Mouse (Mus musculus) midbrain, postnatal 0 days (tissue): ENCODE data around the gene Pnmal2. TPM values are rescaled to one million over a fixed set of nuclear protein-coding genes. Genes with fewer than 3 reads are reported as not detected.

Source experiments
- ATAC-seq: fragments of 200-750 bp; cut with Nextera tagmentation; 2 replicates; pipeline ENCODE4 v1.8.0; 2017; ENCODE audit warnings: moderate number of reproducible peaks, mild to moderate bottlenecking, moderate TSS enrichment, moderate library complexity; ENCODE audit not compliant: low FRiP score
- DNase-seq: peaks from one replicate; pipeline ENCODE4 v3.0.0-alpha.2; 2015; ENCODE audit warnings: low spot score
- H3K27ac ChIP-seq: fragments of 300-500 bp; sonication (generic); 2 replicates; pipeline ENCODE4 v1.5.1; 2014; ENCODE audit warnings: low read depth, mild to moderate bottlenecking, low read length, mixed read lengths
- H3K27me3 ChIP-seq: fragments of 300-500 bp; sonication (generic); 2 replicates; pipeline ENCODE4 v1.6.1; 2014; ENCODE audit warnings: low read length, control low read depth, mixed read lengths; ENCODE audit not compliant: insufficient read depth
- H3K36me3 ChIP-seq: fragments of 300-500 bp; sonication (generic); 2 replicates; pipeline ENCODE4 v1.6.1; 2014; ENCODE audit warnings: low read length, control low read depth, mixed read lengths; ENCODE audit not compliant: insufficient read depth
- H3K4me1 ChIP-seq: fragments of 300-500 bp; sonication (generic); 2 replicates; pipeline ENCODE4 v1.6.1; 2014; ENCODE audit warnings: mild to moderate bottlenecking, control low read depth, antibody characterized with exemption, low read length, mixed read lengths; ENCODE audit not compliant: insufficient read depth
- H3K4me2 ChIP-seq: fragments of 300-500 bp; sonication (generic); 2 replicates; pipeline ENCODE4 v1.6.1; 2014; ENCODE audit warnings: low read depth, mild to moderate bottlenecking, low read length, mixed read lengths; ENCODE audit not compliant: poor library complexity, severe bottlenecking
- H3K4me3 ChIP-seq: fragments of 300-500 bp; sonication (generic); 2 replicates; pipeline ENCODE4 v1.5.1; 2014; ENCODE audit warnings: low read depth, mild to moderate bottlenecking, low read length, moderate library complexity
- H3K9ac ChIP-seq: fragments of 300-500 bp; sonication (generic); replicated peaks from 2 replicates; pipeline ENCODE4 v1.6.1; 2014; ENCODE audit warnings: mild to moderate bottlenecking, low read length, moderate library complexity, mixed read lengths; ENCODE audit not compliant: poor library complexity, severe bottlenecking
- H3K9me3 ChIP-seq: fragments of 300-500 bp; sonication (generic); 2 replicates; pipeline ENCODE4 v1.6.1; 2016; ENCODE audit warnings: low read length, control low read depth
- CTCF ChIP-seq: IDR thresholded peaks from 2 replicates; pipeline ENCODE4 v1.5.1; 2016; ENCODE audit warnings: antibody characterized with exemption, mild to moderate bottlenecking
- WGBS: fragments of 180-500 bp; shearing (Covaris S2); extraction: QIAGEN DNeasy Blood & Tissue Kit; methylation state at CpG from one replicate; pipeline ENCODE4 v1.1.7; 2014; 5-methylcytosine and 5-hydroxymethylcytosine counted together
- polyA plus RNA-seq: library from polyadenylated mRNA; unstranded; fragments of >200 nt; fragmentation: Nextera tagmentation; extraction: Ambion mirVana; gene quantifications from 2 replicates; pipeline ENCODE4 v1.2.1, GENCODE M21; 2015
- total RNA-seq: library from RNA; depleted of rRNA; stranded (reverse); fragments of >200 nt; gene quantifications from 2 replicates; pipeline ENCODE4 v1.2.3, GENCODE M21; 2014

Pnmal2 gene
- total and polyA plus RNA-seq, 2 experiments from 2014 or later = 155 to 187 TPM

DNA sequence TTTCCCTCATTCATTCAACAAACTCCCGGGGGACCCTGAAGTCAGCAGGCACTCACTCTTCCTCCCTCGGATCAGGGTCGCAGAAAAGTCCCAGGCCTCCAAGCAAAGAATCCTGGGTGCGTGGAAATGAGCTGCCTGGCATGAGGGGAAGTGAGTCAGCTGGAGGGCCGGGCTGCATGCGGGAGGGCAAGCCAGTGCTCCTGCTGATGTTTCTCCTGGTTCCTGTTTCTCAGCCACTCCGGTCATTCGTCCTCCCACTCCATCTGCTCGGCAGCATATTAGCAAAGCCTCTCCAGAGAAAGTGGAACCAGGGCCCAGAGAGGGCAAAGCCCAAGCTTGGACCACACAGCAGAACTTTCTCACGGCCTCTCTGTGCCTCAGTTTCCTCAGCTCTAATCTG lies 34.6 kb upstream of the Pnmal2 start:
- Histone ChIP-seq H3K9ac (no peak overlapping the region), H3K4me3 (no peak overlapping the region), H3K4me1 (no peaks in the 10 kb centered on the region), H3K4me2 (no peak overlapping the region), H3K36me3 (peaks cover 8% of the 10 kb centered on the region), H3K27me3 (no peaks in the 10 kb centered on the region), H3K27ac (no peak overlapping the region), H3K9me3 (no peaks in the 10 kb centered on the region)
- ATAC-seq (no peak), DNase-seq (no peak)
- no peak for TF ChIP-seq CTCF
- WGBS = 65% methylated on average over 10 of the region's 10 CpGs

DNA sequence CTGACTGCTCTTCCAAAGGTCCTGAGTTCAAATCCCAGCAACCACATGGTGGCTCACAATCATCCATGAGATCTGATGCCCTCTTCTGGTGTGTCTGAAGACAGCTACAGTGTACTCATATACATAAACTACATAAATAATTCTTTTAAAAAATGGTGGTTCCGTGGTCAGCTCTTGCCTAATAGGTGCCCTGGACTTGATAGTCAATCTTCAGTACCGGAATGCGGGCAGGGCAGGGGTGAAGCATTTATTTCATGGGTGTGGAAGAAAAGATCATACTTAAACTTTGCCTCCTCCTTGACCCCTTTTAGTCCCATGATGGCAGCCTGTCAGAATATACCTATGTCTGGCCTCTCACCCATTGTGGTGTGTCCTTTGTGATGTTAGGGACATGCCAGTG lies 32.6 kb upstream of the Pnmal2 start:
- WGBS = 96% methylated on average over 3 of the region's 3 CpGs
- DNase-seq (no peak), ATAC-seq (no peak)
- H3K27ac ChIP-seq = no peak overlapping the region
- H3K9me3 ChIP-seq = no peaks in the 10 kb centered on the region
- H3K4me2 ChIP-seq = no peak overlapping the region
- H3K4me3 ChIP-seq = no peak overlapping the region
- TF ChIP-seq CTCF = no peak
- no peak overlapping the region for H3K9ac ChIP-seq
- no peaks in the 10 kb centered on the region for H3K4me1 ChIP-seq
- H3K36me3 ChIP-seq = peaks cover 26% of the 10 kb centered on the region
- H3K27me3 ChIP-seq = no peaks in the 10 kb centered on the region

DNA sequence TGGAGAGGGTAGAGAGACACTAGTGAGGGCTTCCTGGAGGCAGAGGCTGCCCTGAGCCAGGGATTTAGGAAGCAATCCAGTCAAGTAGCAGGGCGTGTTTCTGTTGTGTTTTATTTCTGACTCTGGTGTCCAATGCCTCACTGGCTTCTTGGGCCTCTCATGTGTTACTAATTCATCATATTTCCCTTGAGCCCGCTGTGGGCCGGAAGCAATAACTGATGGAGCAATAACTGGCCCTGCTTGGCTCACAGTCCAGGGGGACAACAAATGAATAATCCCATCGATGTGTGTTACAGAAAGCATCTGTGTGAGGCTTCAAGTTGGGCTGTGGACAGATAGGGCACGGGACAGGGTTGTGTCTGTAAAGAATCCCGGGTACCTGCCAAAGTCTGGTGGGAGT lies 32.1 kb upstream of the Pnmal2 start:
- Histone ChIP-seq H3K4me2 (no peak overlapping the region), H3K27ac (no peak overlapping the region), H3K4me3 (no peak overlapping the region), H3K9ac (no peak overlapping the region), H3K4me1 (no peaks in the 10 kb centered on the region), H3K27me3 (no peaks in the 10 kb centered on the region), H3K36me3 (peaks cover 31% of the 10 kb centered on the region), H3K9me3 (no peaks in the 10 kb centered on the region)
- DNase-seq (no peak), ATAC-seq (no peak)
- no peak for TF ChIP-seq CTCF
- WGBS = 71% methylated on average over 6 of the region's 6 CpGs

DNA sequence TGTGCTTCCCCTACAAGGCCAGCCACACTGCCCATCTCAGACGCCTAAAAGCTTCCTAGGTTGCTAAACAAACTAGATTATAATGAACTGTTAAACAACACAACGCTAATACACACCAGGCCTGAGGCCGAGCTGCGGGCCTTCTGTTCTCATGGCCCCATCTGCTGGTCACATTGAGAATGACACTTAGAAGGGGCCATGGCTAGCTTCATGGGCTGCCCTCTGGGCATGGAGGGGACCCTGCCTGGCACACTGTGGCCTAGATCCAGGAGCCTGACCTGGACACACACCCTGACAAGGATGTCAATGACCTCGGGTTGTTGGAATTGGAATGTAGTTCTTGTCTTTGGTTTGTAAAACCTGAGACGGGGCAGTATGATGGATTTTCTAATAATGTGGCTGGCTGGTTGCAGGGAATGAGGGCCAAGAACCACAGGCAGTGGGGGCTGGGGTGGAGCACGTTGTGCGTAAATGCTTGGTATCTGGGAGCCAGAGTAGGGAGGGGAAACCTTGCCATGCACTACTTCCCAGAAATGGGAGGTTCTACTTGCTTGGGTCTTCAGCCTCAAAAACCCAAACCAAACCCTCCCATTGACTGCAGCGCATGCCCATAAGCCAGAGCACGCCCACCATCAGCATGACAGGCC lies 30.6 kb upstream of the Pnmal2 start:
- Histone ChIP-seq H3K36me3 (peaks cover 44% of the 10 kb centered on the region), H3K27ac (0 out of 2 replicates have a peak overlapping the region, but pooled peaks have one; percentile 12), H3K9me3 (no peaks in the 10 kb centered on the region), H3K4me2 (no peak overlapping the region), H3K9ac (no peak overlapping the region), H3K27me3 (no peaks in the 10 kb centered on the region), H3K4me1 (no peaks in the 10 kb centered on the region), H3K4me3 (no peak overlapping the region)
- DNase-seq = peak; percentile 85
- WGBS = 42% methylated on average over 10 of the region's 10 CpGs
- peak; percentile 92 for TF ChIP-seq CTCF
- ATAC-seq = peak; percentile 54; the same call in 1 of the 2 replicates

DNA sequence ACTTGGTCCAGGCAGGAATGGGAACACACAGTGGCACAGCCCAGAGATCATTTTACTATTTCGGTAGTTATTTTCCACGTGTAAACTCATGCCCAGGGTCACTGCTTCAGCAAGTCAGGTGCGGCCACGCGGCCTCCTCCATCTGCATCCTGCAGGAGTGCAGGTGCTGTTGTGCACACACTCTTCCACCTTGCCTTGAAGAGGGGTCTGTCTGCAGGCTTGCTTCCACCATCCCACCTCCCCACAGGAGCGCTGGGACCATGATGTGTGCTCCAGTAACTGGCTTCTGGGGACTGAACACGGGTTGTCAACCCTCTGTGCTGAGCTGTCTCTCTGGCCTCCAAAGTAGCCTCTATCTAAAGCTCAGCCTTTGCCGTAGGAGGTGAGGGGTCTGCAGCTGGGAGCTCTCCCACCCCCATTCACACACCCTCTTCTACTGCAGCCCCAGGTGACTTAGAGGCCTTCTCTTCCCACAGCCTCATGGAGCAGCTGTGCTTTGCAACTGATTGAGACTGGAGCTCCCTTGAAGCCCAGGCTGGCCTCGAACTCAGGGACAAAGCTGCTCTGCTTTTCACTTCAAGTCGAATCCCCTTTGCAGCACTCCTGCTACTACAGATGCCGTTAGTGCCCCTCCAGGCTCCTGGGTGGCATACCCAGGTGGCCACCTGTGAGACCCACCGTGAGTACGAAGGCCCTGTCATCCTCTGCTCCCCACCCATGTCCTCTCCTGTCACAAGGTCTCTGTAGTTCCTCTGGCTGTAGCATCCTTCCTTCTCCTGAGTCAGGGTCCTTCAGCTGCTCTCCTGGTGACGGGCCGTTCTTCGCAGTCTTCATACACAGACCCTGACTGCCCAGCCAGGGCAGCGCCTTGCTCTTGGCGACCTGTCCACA lies 29.8 kb upstream of the Pnmal2 start:
- WGBS = 87% methylated on average over 18 of the region's 18 CpGs
- 0 out of 2 replicates have a peak, but pooled peaks have one; percentile 0 for ATAC-seq
- DNase-seq = no peak
- H3K9ac ChIP-seq = no peak overlapping the region
- no peak for TF ChIP-seq CTCF
- H3K4me3 ChIP-seq = no peak overlapping the region
- peaks cover 47% of the 10 kb centered on the region for H3K36me3 ChIP-seq
- H3K4me1 ChIP-seq = 0 out of 2 replicates have a peak, but pooled peaks cover 4% of the 10 kb centered on the region
- H3K9me3 ChIP-seq = no peaks in the 10 kb centered on the region
- no peaks in the 10 kb centered on the region for H3K27me3 ChIP-seq
- no peak overlapping the region for H3K4me2 ChIP-seq
- 0 out of 2 replicates have a peak overlapping the region, but pooled peaks have one; percentile 18 for H3K27ac ChIP-seq
